Mouse (Mus musculus) bone marrow, adult 2 months (tissue): ENCODE results near the gene Mok.

Source experiments
- CTCF ChIP-seq: fragments of 200-500 bp; IDR thresholded peaks from 2 replicates; pipeline ENCODE4 v1.5.1; 2011; ENCODE audit warnings: low read length, control low read depth; ENCODE audit not compliant: control insufficient read depth, insufficient read depth
- POLR2A ChIP-seq: fragments of 200-500 bp; IDR thresholded peaks from 2 replicates; pipeline ENCODE4 v1.6.1; 2011; ENCODE audit warnings: low read depth, mild to moderate bottlenecking, control low read depth, low read length, borderline replicate concordance; ENCODE audit not compliant: control insufficient read depth

- TF ChIP-seq CTCF (no peak), POLR2A (no peak)
These were observed 18.4 kb downstream of the Mok start for GRCm38 (mm10) chr12:110822366-110822765.
